Mouse (Mus musculus) intestine, embryonic 16.5 days (tissue): ENCODE measurements around the gene Ceacam20. TPM values are rescaled to one million over a fixed set of nuclear protein-coding genes. Genes with fewer than 3 reads are reported as not detected.

Experiments
- polyA plus RNA-seq: library from polyadenylated mRNA; unstranded; fragments of >200 nt; fragmentation: Nextera tagmentation; extraction: Ambion mirVana; gene quantifications from 2 replicates; pipeline ENCODE4 v1.2.1, GENCODE M21; 2015

The Ceacam20 gene
- polyA plus RNA-seq, 1 experiment from 2014 or later = 3.5 TPM

Other genes with a start within 250 kb of the Ceacam20 start
- gene Tomm40, start 250.0 kb upstream of the Ceacam20 start, polyA plus RNA-seq = 143 and 157 TPM in 2 replicates
- 143 and 149 TPM in 2 replicates for gene Nectin2, start 214.9 kb upstream of the Ceacam20 start, polyA plus RNA-seq
- gene Bcam, start 194.4 kb upstream of the Ceacam20 start, polyA plus RNA-seq = 58.7 and 62.7 TPM in 2 replicates
- 32.6 and 42.1 TPM in 2 replicates for gene Cblc, start 168.6 kb upstream of the Ceacam20 start, polyA plus RNA-seq
- 15.5 and 15.6 TPM in 2 replicates for gene Bcl3, start 142.6 kb upstream of the Ceacam20 start, polyA plus RNA-seq
- 0.13 and 0.27 TPM in 2 replicates for gene Gm19345, start 113.4 kb upstream of the Ceacam20 start, polyA plus RNA-seq
- gene Ceacam16, start 104.1 kb upstream of the Ceacam20 start, polyA plus RNA-seq = not detected in 2 replicates
- gene Ceacam19, start 77.4 kb upstream of the Ceacam20 start, polyA plus RNA-seq = not detected in 2 replicates
- 13.9 and 16.5 TPM in 2 replicates for gene Pvr, start 44.3 kb upstream of the Ceacam20 start, polyA plus RNA-seq
- gene Igsf23, start 14.7 kb upstream of the Ceacam20 start, polyA plus RNA-seq = 14.7 and 19.1 TPM in 2 replicates
- 0.75 and 0.76 TPM in 2 replicates for gene Nlrp9b, start 26.1 kb downstream of the Ceacam20 start, polyA plus RNA-seq
- not detected in 2 replicates for gene Vmn1r91, start 134.3 kb downstream of the Ceacam20 start, polyA plus RNA-seq
- not detected in 2 replicates for gene Gm16442, start 157.2 kb downstream of the Ceacam20 start, polyA plus RNA-seq
- gene Vmn1r93, start 173.7 kb downstream of the Ceacam20 start, polyA plus RNA-seq = not detected in 2 replicates
- gene Vmn1r94, start 203.0 kb downstream of the Ceacam20 start, polyA plus RNA-seq = not detected in 2 replicates
- not detected in 2 replicates for gene Vmn1r95, start 228.3 kb downstream of the Ceacam20 start, polyA plus RNA-seq
- gene Gm6164, start 240.2 kb downstream of the Ceacam20 start, polyA plus RNA-seq = not detected in 2 replicates